Mouse (Mus musculus): ENCODE measurements around the gene Wbp1l.

The Wbp1l gene

GRCm38 (mm10) chr19:46631637-46632036 lies 32.8 kb downstream of the Wbp1l start:
- no peak for DNase-seq (ENCODE audit: low read depth)

GRCm38 (mm10) chr19:46635766-46636165 lies 36.9 kb downstream of the Wbp1l start:
- DNase-seq (ENCODE audit: low read depth) = no peak

- DNase-seq (ENCODE audit: low read depth) = no peak
These were observed 38.7 kb downstream of the Wbp1l start for GRCm38 (mm10) chr19:46637598-46637997.

- DNase-seq (ENCODE audit: low read depth) = no peak
These were observed 40.2 kb downstream of the Wbp1l start for GRCm38 (mm10) chr19:46639053-46639452.

GRCm38 (mm10) chr19:46639496-46639895 lies 40.6 kb downstream of the Wbp1l start:
- no peak for DNase-seq (ENCODE audit: low read depth)

GRCm38 (mm10) chr19:46640780-46641179 lies 41.9 kb downstream of the Wbp1l start:
- DNase-seq (ENCODE audit: low read depth) = no peak

GRCm38 (mm10) chr19:46641420-46642085 lies 42.7 kb downstream of the Wbp1l start:
- peak; percentile 36 for DNase-seq (ENCODE audit: low read depth)

GRCm38 (mm10) chr19:46642136-46642753 lies 43.4 kb downstream of the Wbp1l start:
- DNase-seq (ENCODE audit: low read depth) = no peak

GRCm38 (mm10) chr19:46643236-46643635 lies 44.4 kb downstream of the Wbp1l start:
- no peak for DNase-seq (ENCODE audit: low read depth)

- no peak for DNase-seq (ENCODE audit: low read depth)
These were observed 45.5 kb downstream of the Wbp1l start for GRCm38 (mm10) chr19:46644343-46644792.

- no peak for DNase-seq (ENCODE audit: low read depth)
These were observed 46.1 kb downstream of the Wbp1l start for GRCm38 (mm10) chr19:46644793-46645602.

- no peak for DNase-seq (ENCODE audit: low read depth)
These were observed 47.2 kb downstream of the Wbp1l start for GRCm38 (mm10) chr19:46646041-46646481.

- DNase-seq (ENCODE audit: low read depth) = no peak
These were observed 48.4 kb downstream of the Wbp1l start for GRCm38 (mm10) chr19:46647254-46647653.

- no peak for DNase-seq (ENCODE audit: low read depth)
These were observed 49.0 kb downstream of the Wbp1l start for GRCm38 (mm10) chr19:46647850-46648249.

GRCm38 (mm10) chr19:46648565-46648964 lies 49.7 kb downstream of the Wbp1l start:
- DNase-seq (ENCODE audit: low read depth) = no peak

- DNase-seq (ENCODE audit: low read depth) = no peak
These were observed 54.3 kb downstream of the Wbp1l start for GRCm38 (mm10) chr19:46653188-46653587.

GRCm38 (mm10) chr19:46653616-46654235 lies 54.8 kb downstream of the Wbp1l start:
- peak; percentile 45 for DNase-seq (ENCODE audit: low read depth)

- DNase-seq (ENCODE audit: low read depth) = no peak
These were observed 56.7 kb downstream of the Wbp1l start for GRCm38 (mm10) chr19:46655626-46656025.

- DNase-seq (ENCODE audit: low read depth) = no peak
These were observed 57.4 kb downstream of the Wbp1l start for GRCm38 (mm10) chr19:46656151-46656840.

- DNase-seq (ENCODE audit: low read depth) = peak; percentile 65
These were observed 58.6 kb downstream of the Wbp1l start for GRCm38 (mm10) chr19:46657339-46658020.

- DNase-seq (ENCODE audit: low read depth) = no peak
These were observed 59.5 kb downstream of the Wbp1l start for GRCm38 (mm10) chr19:46658348-46658747.
